Mouse (Mus musculus) adipocyte (in vitro differentiated cells): ENCODE data around the gene Chst8.

Experiments
- DNase-seq: peaks from one replicate; pipeline ENCODE4 v3.0.0-alpha.2; 2016; ENCODE audit warnings: low spot score

Gene Chst8

GRCm38 (mm10) chr7:34812531-34813111 lies at the start of gene Chst8:
Chst8 (minus strand) TSS chr7:34812711.
- no peak for DNase-seq

- DNase-seq = no peak
These were observed 45.8 kb upstream of the Chst8 start for GRCm38 (mm10) chr7:34858291-34858690.

GRCm38 (mm10) chr7:34854781-34855352 lies 42.4 kb upstream of the Chst8 start:
- DNase-seq = no peak

GRCm38 (mm10) chr7:34853393-34853792 lies 40.9 kb upstream of the Chst8 start:
- no peak for DNase-seq

- DNase-seq = no peak
These were observed 37.1 kb upstream of the Chst8 start for GRCm38 (mm10) chr7:34849660-34850059.

GRCm38 (mm10) chr7:34848811-34849210 lies 36.3 kb upstream of the Chst8 start:
- DNase-seq = no peak

- DNase-seq = no peak
These were observed 35.4 kb upstream of the Chst8 start for GRCm38 (mm10) chr7:34847900-34848299.

GRCm38 (mm10) chr7:34847410-34847809 lies 34.9 kb upstream of the Chst8 start:
- DNase-seq = no peak

GRCm38 (mm10) chr7:34838749-34839148 lies 26.2 kb upstream of the Chst8 start:
- DNase-seq = no peak

- no peak for DNase-seq
These were observed 25.7 kb upstream of the Chst8 start for GRCm38 (mm10) chr7:34838231-34838630.

- no peak for DNase-seq
These were observed 13.9 kb upstream of the Chst8 start for GRCm38 (mm10) chr7:34826255-34826909.

- DNase-seq = peak; percentile 5
These were observed 9.1 kb upstream of the Chst8 start for GRCm38 (mm10) chr7:34821587-34821986.

GRCm38 (mm10) chr7:34820554-34820953 lies 8.0 kb upstream of the Chst8 start:
- no peak for DNase-seq

- no peak for DNase-seq
These were observed 7.3 kb upstream of the Chst8 start for GRCm38 (mm10) chr7:34819796-34820195.

GRCm38 (mm10) chr7:34818660-34819059 lies 6.1 kb upstream of the Chst8 start:
- no peak for DNase-seq

- DNase-seq = no peak
These were observed 4.5 kb upstream of the Chst8 start for GRCm38 (mm10) chr7:34816981-34817380.

- DNase-seq = no peak
These were observed 2.3 kb upstream of the Chst8 start for GRCm38 (mm10) chr7:34814801-34815200.

- no peak for DNase-seq
These were observed 682 bp downstream of the Chst8 start for GRCm38 (mm10) chr7:34811531-34812526.

- no peak for DNase-seq
These were observed 1.5 kb downstream of the Chst8 start for GRCm38 (mm10) chr7:34811060-34811459.

GRCm38 (mm10) chr7:34806307-34806706 lies 6.2 kb downstream of the Chst8 start:
- DNase-seq = peak; percentile 5

GRCm38 (mm10) chr7:34805691-34806205 lies 6.8 kb downstream of the Chst8 start:
- DNase-seq = no peak

GRCm38 (mm10) chr7:34805042-34805441 lies 7.5 kb downstream of the Chst8 start:
- no peak for DNase-seq
